Mouse (Mus musculus) left cerebral cortex, adult 6 months (tissue): ENCODE results near the gene Hba-x. TPM values are rescaled to one million over a fixed set of nuclear protein-coding genes. Genes with fewer than 3 reads are reported as not detected.

Experiments used
- long read RNA-seq, 2 experiments: library from polyadenylated mRNA; unstranded; transcript quantifications; one replicate each; pipeline ENCODE4 v2.0.0; 2019 to 2020
- polyA plus RNA-seq: library from polyadenylated mRNA; unstranded; fragments of <200 nt; fragmentation: Nextera tagmentation; gene quantifications from 2 replicates; pipeline ENCODE4 v1.2.3, GENCODE M21; 2021

The Hba-x gene
- polyA plus RNA-seq: not detected in 2 replicates
- long read RNA-seq, experiment 1: 0 reads
- long read RNA-seq, experiment 2: 0 reads

GRCm38 (mm10) chr11:32276347-32276746, at the start of gene Hba-x:
Hba-x (plus strand) TSS chr11:32276400.

GRCm38 (mm10) chr11:32267188-32267884, 8.9 kb upstream of the Hba-x start, which contains the start of gene Nprl3:
Nprl3 (minus strand) TSS chr11:32267707.

GRCm38 (mm10) chr11:32283091-32283777, 7.0 kb downstream of the Hba-x start, which contains the start of gene Hba-a1:
Hba-a1 (plus strand) TSS chr11:32283511.

GRCm38 (mm10) chr11:32286695-32287492, 10.7 kb downstream of the Hba-x start, which contains the start of gene Hbq1b:
Hbq1b (plus strand) TSS chr11:32286965.

GRCm38 (mm10) chr11:32296203-32296602, 20.0 kb downstream of the Hba-x start, which contains the start of gene Hba-a2:
Hba-a2 (plus strand) TSS chr11:32296489.

GRCm38 (mm10) chr11:32299865-32300264, 23.7 kb downstream of the Hba-x start, which contains the start of gene Hbq1a:
Hbq1a (plus strand) TSS chr11:32300069.

Other genes starting within 250 kb of the Hba-x start
- not detected in 2 replicates for gene Il9r, start 76.1 kb upstream of the Hba-x start, polyA plus RNA-seq
- 71.7 and 72.2 TPM in 2 replicates for gene Snrnp25, start 71.0 kb upstream of the Hba-x start, polyA plus RNA-seq
- 1.9 and 4.5 TPM in 2 replicates for gene Rhbdf1, start 54.1 kb upstream of the Hba-x start, polyA plus RNA-seq
- 18.0 and 19.3 TPM in 2 replicates for gene Mpg, start 49.9 kb upstream of the Hba-x start, polyA plus RNA-seq
- 40.5 and 44.3 TPM in 2 replicates for gene Nprl3, start 8.7 kb upstream of the Hba-x start, polyA plus RNA-seq
- gene Hba-a1, start 7.1 kb downstream of the Hba-x start, polyA plus RNA-seq: 7.7 and 17.6 TPM in 2 replicates
- 0.65 TPM in 1 of 2 replicates, not detected in the other for gene Hbq1b, start 10.6 kb downstream of the Hba-x start, polyA plus RNA-seq
- gene Hba-a2, start 20.1 kb downstream of the Hba-x start, polyA plus RNA-seq: 17.7 and 48.7 TPM in 2 replicates
- 1.4 and 2.0 TPM in 2 replicates for gene Hbq1a, start 23.7 kb downstream of the Hba-x start, polyA plus RNA-seq
- gene Sh3pxd2b, start 71.4 kb downstream of the Hba-x start, polyA plus RNA-seq: 1.2 and 2.1 TPM in 2 replicates
- gene Ubtd2, start 179.0 kb downstream of the Hba-x start, polyA plus RNA-seq: 7.5 and 10.9 TPM in 2 replicates